Mouse (Mus musculus): ENCODE measurements around the gene Mob1a. TPM values are rescaled to one million over a fixed set of nuclear protein-coding genes. Genes with fewer than 3 reads are reported as not detected.

Gene Mob1a
- polyA plus RNA-seq, 1 experiment from 2014 or later, result 78.5 TPM

DNA sequence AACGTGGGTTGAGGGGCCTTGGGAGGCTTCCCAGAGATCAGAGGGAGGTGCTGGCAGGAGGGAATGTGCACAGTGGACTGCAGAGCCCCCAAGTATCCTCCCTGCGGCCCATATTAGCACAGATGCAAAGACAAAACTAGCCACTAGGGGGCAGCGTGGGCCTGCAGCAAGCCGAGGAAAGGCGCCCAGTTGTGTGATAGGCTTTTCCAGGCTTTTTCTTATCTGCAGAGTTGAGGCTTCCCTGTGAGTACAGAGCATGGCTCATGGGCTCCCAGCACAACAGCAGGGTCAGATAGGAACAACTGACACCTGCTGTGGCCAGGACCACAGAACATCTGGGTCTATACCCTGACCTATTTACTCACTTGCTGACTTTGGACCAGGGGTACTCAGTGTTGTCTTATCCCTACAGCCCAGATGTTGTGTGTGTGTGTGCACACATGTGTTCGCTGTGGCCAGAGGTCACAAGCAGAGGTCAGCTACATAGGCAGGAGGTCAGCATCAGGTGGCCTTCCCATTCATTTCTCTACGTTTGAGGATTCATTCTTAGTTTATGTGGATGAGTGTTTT, 30.8 kb downstream of the Mob1a start:
- peak; percentile 18; the same call in 1 of the 2 replicates for ATAC-seq (ENCODE audit: insufficient number of reproducible peaks, insufficient read depth, low FRiP score, low read depth)
- Histone ChIP-seq H3K27ac (ENCODE audit: low read length) (no peak overlapping the region), H3K36me3 (ENCODE audit: control insufficient read depth, insufficient read depth, low read length) (peaks cover 38% of the 10 kb centered on the region), H3K9me3 (ENCODE audit: control insufficient read depth, low read depth, low read length) (no peaks in the 10 kb centered on the region), H3K4me3 (ENCODE audit: low read depth, low read length) (no peak overlapping the region), H3K27me3 (ENCODE audit: control insufficient read depth, insufficient read depth, low read length) (no peaks in the 10 kb centered on the region), H3K9ac (replicated peaks; ENCODE audit: low read depth, low read length) (no peak overlapping the region), H3K4me2 (replicated peaks; ENCODE audit: low read depth, low read length) (no peak overlapping the region), H3K4me1 (ENCODE audit: control insufficient read depth, insufficient read depth, low read length) (no peaks in the 10 kb centered on the region)
- WGBS, result 26% methylated on average over 7 of the region's 7 CpGs

- H3K4me2 ChIP-seq (replicated peaks; ENCODE audit: low read depth, low read length), result no peak overlapping the region
- peaks cover 39% of the 10 kb centered on the region for H3K36me3 ChIP-seq (ENCODE audit: control insufficient read depth, insufficient read depth, low read length)
- WGBS, result 88% methylated on average over 10 of the region's 10 CpGs
Measured at GRCm38 (mm10) chr6:83357436-83357835, 31.6 kb downstream of the Mob1a start.

DNA sequence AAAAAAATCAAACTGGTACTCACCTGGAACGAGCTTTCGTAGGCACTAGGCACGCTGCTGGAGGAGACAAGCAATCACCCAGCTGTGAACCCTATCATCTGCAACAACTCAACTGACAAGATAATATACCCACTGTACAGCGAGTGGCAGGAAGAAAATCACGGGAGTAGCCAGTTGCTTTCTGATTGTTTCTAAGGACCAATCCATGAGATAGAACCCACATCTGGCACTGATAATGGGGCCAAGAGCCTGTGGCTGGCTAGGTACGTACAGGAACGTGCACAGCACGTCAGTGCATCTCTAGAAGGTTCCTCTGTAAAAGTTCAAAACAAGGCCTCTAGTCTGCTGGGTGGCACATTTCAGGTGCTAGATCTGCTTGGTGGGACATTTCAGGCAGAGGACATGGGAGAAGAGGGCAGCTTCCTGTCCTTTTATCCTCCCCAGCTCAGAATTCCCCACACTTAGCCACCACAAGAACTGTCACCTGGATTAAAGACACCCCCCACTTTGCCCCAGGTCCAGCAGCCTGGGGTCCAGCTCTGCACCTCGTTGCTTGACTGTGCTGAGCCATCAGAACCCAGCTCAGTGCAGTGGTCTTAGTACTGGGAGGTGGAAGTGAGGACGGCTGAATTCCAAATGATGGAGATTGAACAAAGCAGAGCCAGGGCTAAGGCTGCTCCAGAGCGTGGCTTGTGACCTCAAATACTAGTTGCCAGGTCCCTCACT, 35.9 kb downstream of the Mob1a start:
- H3K27me3 ChIP-seq (ENCODE audit: control insufficient read depth, insufficient read depth, low read length), result no peaks in the 10 kb centered on the region
- peaks cover 46% of the 10 kb centered on the region for H3K36me3 ChIP-seq (ENCODE audit: control insufficient read depth, insufficient read depth, low read length)
- H3K4me1 ChIP-seq (ENCODE audit: control insufficient read depth, insufficient read depth, low read length), result no peaks in the 10 kb centered on the region
- H3K4me3 ChIP-seq (ENCODE audit: low read depth, low read length), result no peak overlapping the region
- no peaks in the 10 kb centered on the region for H3K9me3 ChIP-seq (ENCODE audit: control insufficient read depth, low read depth, low read length)
- ATAC-seq (ENCODE audit: insufficient number of reproducible peaks, insufficient read depth, low FRiP score, low read depth), result no peak
- no peak overlapping the region for H3K9ac ChIP-seq (replicated peaks; ENCODE audit: low read depth, low read length)
- 79% methylated on average over 11 of the region's 11 CpGs for WGBS
- H3K4me2 ChIP-seq (replicated peaks; ENCODE audit: low read depth, low read length), result no peak overlapping the region
- H3K27ac ChIP-seq (ENCODE audit: low read length), result no peak overlapping the region

More at GRCm38 (mm10) chr6:83357436-83357835, 31.6 kb downstream of the Mob1a start:
- no peak overlapping the region for H3K9ac ChIP-seq (replicated peaks; ENCODE audit: low read depth, low read length)
- H3K9me3 ChIP-seq (ENCODE audit: control insufficient read depth, low read depth, low read length), result no peaks in the 10 kb centered on the region
- no peak overlapping the region for H3K27ac ChIP-seq (ENCODE audit: low read length)
- H3K27me3 ChIP-seq (ENCODE audit: control insufficient read depth, insufficient read depth, low read length), result no peaks in the 10 kb centered on the region
- H3K4me3 ChIP-seq (ENCODE audit: low read depth, low read length), result no peak overlapping the region
- no peak for ATAC-seq (ENCODE audit: insufficient number of reproducible peaks, insufficient read depth, low FRiP score, low read depth)
- H3K4me1 ChIP-seq (ENCODE audit: control insufficient read depth, insufficient read depth, low read length), result no peaks in the 10 kb centered on the region

- no peaks in the 10 kb centered on the region for H3K4me1 ChIP-seq (ENCODE audit: control insufficient read depth, insufficient read depth, low read length)
- no peak overlapping the region for H3K9ac ChIP-seq (replicated peaks; ENCODE audit: low read depth, low read length)
- 83% methylated on average over 12 of the region's 12 CpGs for WGBS
- no peak for ATAC-seq (ENCODE audit: insufficient number of reproducible peaks, insufficient read depth, low FRiP score, low read depth)
- H3K4me2 ChIP-seq (replicated peaks; ENCODE audit: low read depth, low read length), result no peak overlapping the region
- no peaks in the 10 kb centered on the region for H3K27me3 ChIP-seq (ENCODE audit: control insufficient read depth, insufficient read depth, low read length)
- H3K36me3 ChIP-seq (ENCODE audit: control insufficient read depth, insufficient read depth, low read length), result peaks cover 57% of the 10 kb centered on the region
- no peaks in the 10 kb centered on the region for H3K9me3 ChIP-seq (ENCODE audit: control insufficient read depth, low read depth, low read length)
- H3K4me3 ChIP-seq (ENCODE audit: low read depth, low read length), result no peak overlapping the region
- no peak overlapping the region for H3K27ac ChIP-seq (ENCODE audit: low read length)
Measured at GRCm38 (mm10) chr6:83363075-83363474, 37.3 kb downstream of the Mob1a start.

GRCm38 (mm10) chr6:83370316-83370965, 44.6 kb downstream of the Mob1a start:
- H3K4me3 ChIP-seq (ENCODE audit: low read depth, low read length), result no peak overlapping the region
- no peak for ATAC-seq (ENCODE audit: insufficient number of reproducible peaks, insufficient read depth, low FRiP score, low read depth)
- no peak overlapping the region for H3K27ac ChIP-seq (ENCODE audit: low read length)
- H3K4me2 ChIP-seq (replicated peaks; ENCODE audit: low read depth, low read length), result no peak overlapping the region
- H3K4me1 ChIP-seq (ENCODE audit: control insufficient read depth, insufficient read depth, low read length), result no peaks in the 10 kb centered on the region
- H3K27me3 ChIP-seq (ENCODE audit: control insufficient read depth, insufficient read depth, low read length), result no peaks in the 10 kb centered on the region
- 86% methylated on average over 21 of the region's 21 CpGs for WGBS
- H3K36me3 ChIP-seq (ENCODE audit: control insufficient read depth, insufficient read depth, low read length), result peaks cover 85% of the 10 kb centered on the region
- H3K9me3 ChIP-seq (ENCODE audit: control insufficient read depth, low read depth, low read length), result no peaks in the 10 kb centered on the region
- H3K9ac ChIP-seq (replicated peaks; ENCODE audit: low read depth, low read length), result no peak overlapping the region

GRCm38 (mm10) chr6:83371350-83371749, 45.5 kb downstream of the Mob1a start:
- Histone ChIP-seq H3K4me1 (ENCODE audit: control insufficient read depth, insufficient read depth, low read length) (no peaks in the 10 kb centered on the region), H3K36me3 (ENCODE audit: control insufficient read depth, insufficient read depth, low read length) (peaks cover 89% of the 10 kb centered on the region), H3K27ac (ENCODE audit: low read length) (no peak overlapping the region), H3K9me3 (ENCODE audit: control insufficient read depth, low read depth, low read length) (no peaks in the 10 kb centered on the region), H3K4me2 (replicated peaks; ENCODE audit: low read depth, low read length) (no peak overlapping the region), H3K4me3 (ENCODE audit: low read depth, low read length) (no peak overlapping the region), H3K27me3 (ENCODE audit: control insufficient read depth, insufficient read depth, low read length) (no peaks in the 10 kb centered on the region), H3K9ac (replicated peaks; ENCODE audit: low read depth, low read length) (no peak overlapping the region)
- WGBS, result 94% methylated on average over 3 of the region's 3 CpGs
- no peak for ATAC-seq (ENCODE audit: insufficient number of reproducible peaks, insufficient read depth, low FRiP score, low read depth)

DNA sequence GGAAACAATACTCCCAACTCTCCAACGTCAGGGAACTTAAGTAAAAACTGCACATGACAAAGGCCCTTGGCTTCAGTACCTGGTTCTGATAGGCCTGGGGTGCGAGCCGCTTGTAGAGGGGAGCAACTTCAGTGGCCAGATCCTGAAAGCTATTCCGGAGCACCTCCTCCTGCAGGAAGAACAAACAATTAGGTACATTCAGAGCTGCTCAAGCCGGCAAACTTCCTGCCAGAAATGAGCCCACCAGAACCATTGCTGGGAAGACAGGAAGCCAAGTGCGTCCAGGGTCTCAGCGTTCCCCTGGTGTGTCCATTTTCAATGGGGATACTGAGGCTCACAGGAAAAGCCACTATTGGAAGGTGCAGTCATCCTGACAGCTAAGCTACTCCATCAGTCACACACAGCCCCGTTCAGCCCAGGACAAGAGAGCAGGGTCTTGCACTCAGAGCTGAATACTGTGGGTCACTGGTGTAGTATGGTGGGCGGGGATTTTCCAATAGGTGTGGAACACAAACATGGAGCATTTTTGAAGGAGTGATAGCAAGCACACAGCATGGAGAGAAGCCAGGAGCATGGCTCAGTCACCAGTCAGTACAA, 48.0 kb downstream of the Mob1a start:
- ATAC-seq (ENCODE audit: insufficient number of reproducible peaks, insufficient read depth, low FRiP score, low read depth), result no peak
- Histone ChIP-seq H3K36me3 (ENCODE audit: control insufficient read depth, insufficient read depth, low read length) (peaks cover 91% of the 10 kb centered on the region), H3K9ac (replicated peaks; ENCODE audit: low read depth, low read length) (no peak overlapping the region), H3K4me2 (replicated peaks; ENCODE audit: low read depth, low read length) (no peak overlapping the region), H3K4me1 (ENCODE audit: control insufficient read depth, insufficient read depth, low read length) (no peaks in the 10 kb centered on the region), H3K9me3 (ENCODE audit: control insufficient read depth, low read depth, low read length) (no peaks in the 10 kb centered on the region), H3K27ac (ENCODE audit: low read length) (no peak overlapping the region), H3K27me3 (ENCODE audit: control insufficient read depth, insufficient read depth, low read length) (no peaks in the 10 kb centered on the region), H3K4me3 (ENCODE audit: low read depth, low read length) (no peak overlapping the region)
- 88% methylated on average over 9 of the region's 9 CpGs for WGBS

All from stomach, embryonic 14.5 days (tissue).